Mouse (Mus musculus): ENCODE results near the gene Ugt1a7c.
"Not testable (repeated sequence)": the region's sequence is repeated elsewhere in the genome, so short reads cannot be mapped to it uniquely, and the experiment has no call there.

Gene Ugt1a7c

GRCm38 (mm10) chr1:88094941-88095492 lies at the start of gene Ugt1a7c:
Ugt1a7c (plus strand) TSS chr1:88095062.
- DNase-seq (ENCODE audit: low read depth, low spot score): no peak

GRCm38 (mm10) chr1:88047408-88047807 lies 47.5 kb upstream of the Ugt1a7c start:
- DNase-seq (ENCODE audit: low read depth, low spot score): not testable (repeated sequence)

- DNase-seq (ENCODE audit: low read depth, low spot score): no peak
Measured at GRCm38 (mm10) chr1:88055088-88055487, 39.8 kb upstream of the Ugt1a7c start, which contains the start of gene Ugt1a10. Ugt1a10 (plus strand) TSS chr1:88055388.

GRCm38 (mm10) chr1:88066472-88067102 lies 28.3 kb upstream of the Ugt1a7c start:
- DNase-seq (ENCODE audit: low read depth, low spot score): not testable (repeated sequence)

- DNase-seq (ENCODE audit: low read depth, low spot score): no peak
Measured at GRCm38 (mm10) chr1:88070495-88070894, 24.4 kb upstream of the Ugt1a7c start, which contains the start of gene Ugt1a9. Ugt1a9 (plus strand) TSS chr1:88070800.

- no peak for DNase-seq (ENCODE audit: low read depth, low spot score)
Measured at GRCm38 (mm10) chr1:88070902-88071301, 24.0 kb upstream of the Ugt1a7c start.

- no peak for DNase-seq (ENCODE audit: low read depth, low spot score)
Measured at GRCm38 (mm10) chr1:88074471-88074870, 20.4 kb upstream of the Ugt1a7c start.

GRCm38 (mm10) chr1:88077128-88077527 lies 17.7 kb upstream of the Ugt1a7c start:
- DNase-seq (ENCODE audit: low read depth, low spot score): no peak

- DNase-seq (ENCODE audit: low read depth, low spot score): no peak
Measured at GRCm38 (mm10) chr1:88081670-88082069, 13.2 kb upstream of the Ugt1a7c start.

GRCm38 (mm10) chr1:88086125-88086524 lies 8.7 kb upstream of the Ugt1a7c start:
- no peak for DNase-seq (ENCODE audit: low read depth, low spot score)

GRCm38 (mm10) chr1:88087513-88087912 lies 7.3 kb upstream of the Ugt1a7c start, which contains the start of gene Ugt1a8:
Ugt1a8 (plus strand) TSS chr1:88087813.
- DNase-seq (ENCODE audit: low read depth, low spot score): no peak

GRCm38 (mm10) chr1:88092341-88092740 lies 2.5 kb upstream of the Ugt1a7c start:
- no peak for DNase-seq (ENCODE audit: low read depth, low spot score)

- DNase-seq (ENCODE audit: low read depth, low spot score): not testable (repeated sequence)
Measured at GRCm38 (mm10) chr1:88094270-88094676, 589 bp upstream of the Ugt1a7c start.

GRCm38 (mm10) chr1:88098546-88098945 lies 3.7 kb downstream of the Ugt1a7c start:
- DNase-seq (ENCODE audit: low read depth, low spot score): not testable (repeated sequence)

GRCm38 (mm10) chr1:88099691-88100090 lies 4.8 kb downstream of the Ugt1a7c start:
- not testable (repeated sequence) for DNase-seq (ENCODE audit: low read depth, low spot score)

GRCm38 (mm10) chr1:88103019-88103418 lies 8.2 kb downstream of the Ugt1a7c start, which contains the start of gene Ugt1a6b:
Ugt1a6b (plus strand) TSS chr1:88103252.
- DNase-seq (ENCODE audit: low read depth, low spot score): not testable (repeated sequence)

- DNase-seq (ENCODE audit: low read depth, low spot score): not testable (repeated sequence)
Measured at GRCm38 (mm10) chr1:88103697-88104468, 9.0 kb downstream of the Ugt1a7c start.

GRCm38 (mm10) chr1:88104667-88105430 lies 10.0 kb downstream of the Ugt1a7c start:
- DNase-seq (ENCODE audit: low read depth, low spot score): no peak

GRCm38 (mm10) chr1:88105656-88106055 lies 10.8 kb downstream of the Ugt1a7c start:
- no peak for DNase-seq (ENCODE audit: low read depth, low spot score)

GRCm38 (mm10) chr1:88109027-88109557 lies 14.2 kb downstream of the Ugt1a7c start:
- not testable (repeated sequence) for DNase-seq (ENCODE audit: low read depth, low spot score)

GRCm38 (mm10) chr1:88109604-88110003 lies 14.7 kb downstream of the Ugt1a7c start:
- DNase-seq (ENCODE audit: low read depth, low spot score): not testable (repeated sequence)

Measured in c-Kit-negative CD71-positive TER-119-positive erythroid progenitor cells, embryonic 14.5 days (primary cell).